Mouse (Mus musculus) thymus, adult 2 months (tissue): ENCODE measurements around the gene Qars.

Experiments
- CTCF ChIP-seq: fragments of 200-500 bp; IDR thresholded peaks from 2 replicates; pipeline ENCODE4 v1.5.1; 2012; ENCODE audit warnings: mild to moderate bottlenecking, control low read depth, low read length, moderate library complexity, borderline replicate concordance; ENCODE audit not compliant: control insufficient read depth, poor library complexity, insufficient read depth; ENCODE audit errors: extremely low read depth
- POLR2A ChIP-seq: fragments of 200-500 bp; IDR thresholded peaks from 2 replicates; pipeline ENCODE4 v1.6.1; 2012; ENCODE audit warnings: mild to moderate bottlenecking, low read length, control low read depth, moderate library complexity; ENCODE audit not compliant: control insufficient read depth, poor library complexity, insufficient read depth; ENCODE audit errors: extremely low read depth

DNA sequence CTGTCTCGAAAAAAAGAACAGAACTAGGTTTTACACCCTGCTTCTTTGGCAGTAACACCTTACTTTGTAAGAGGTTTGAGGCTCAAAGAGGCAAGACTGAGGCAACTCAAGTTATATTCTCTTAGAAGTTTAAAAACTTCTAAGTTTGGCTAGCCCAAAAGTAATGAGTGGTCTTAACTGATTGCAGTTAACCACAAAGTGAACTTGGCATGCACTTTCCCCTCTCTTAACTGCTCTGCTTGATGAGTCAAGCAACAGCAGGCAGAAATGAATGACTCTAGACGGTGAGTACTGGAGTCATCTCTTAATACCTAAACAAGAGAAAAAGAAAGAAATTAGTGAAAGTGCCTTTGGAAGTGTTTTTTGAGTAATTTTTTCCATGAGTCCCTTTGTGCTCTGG lies 14.1 kb downstream of the Qars start:
- TF ChIP-seq POLR2A (no peak), CTCF (no peak)
